Mouse (Mus musculus): ENCODE results near the gene Zcchc13. TPM values are rescaled to one million over a fixed set of nuclear protein-coding genes. Genes with fewer than 3 reads are reported as not detected.
A peak's percentile ranks its signal among the peaks of the same experiment; 100 is the strongest.
"Not testable (repeated sequence)": the region's sequence is repeated elsewhere in the genome, so short reads cannot be mapped to it uniquely, and the experiment has no call there.

Gene Zcchc13
- polyA plus RNA-seq, 1 experiment from 2014 or later: not detected

DNA sequence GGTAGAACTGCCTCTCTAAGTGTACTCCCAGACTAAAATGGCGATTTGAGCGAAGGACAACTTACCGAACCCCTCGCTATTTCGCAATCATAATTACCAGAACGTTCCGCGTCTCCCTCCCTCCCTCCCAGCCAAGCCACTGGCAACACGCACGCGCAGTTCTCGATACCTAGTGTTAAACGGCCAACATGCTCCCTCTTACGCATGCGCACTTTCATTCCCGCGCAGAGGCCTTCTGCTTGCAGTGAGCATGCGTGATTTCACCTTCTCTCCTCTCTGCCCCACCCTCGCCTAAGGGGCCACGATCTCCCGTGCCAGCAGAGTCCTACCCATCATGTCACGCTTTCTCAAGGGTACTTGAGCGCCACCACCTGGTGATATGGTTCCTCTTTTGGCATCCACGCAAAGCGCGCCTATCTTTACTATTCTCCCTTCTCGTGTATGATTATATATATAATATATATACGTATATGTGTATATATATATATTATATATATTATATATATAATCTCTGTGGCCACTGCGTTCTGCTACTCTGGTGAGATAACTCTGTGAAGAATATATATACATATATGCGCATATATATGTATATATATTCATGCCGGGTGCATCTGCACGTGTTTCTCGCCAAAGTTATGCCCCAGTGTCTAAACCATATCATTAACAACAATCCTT is 8.0 kb upstream of the Zcchc13 start:
- Histone ChIP-seq H3K79me2 (ENCODE audit: inconsistent target) (peaks cover 27% of the 10 kb centered on the region), H3K4me3 (ENCODE audit: inconsistent target) (peak overlapping the region; percentile 47), H3K27ac (peak overlapping the region; percentile 93), H3K36me3 (ENCODE audit: inconsistent target) (no peaks in the 10 kb centered on the region)
- WGBS (ENCODE audit: missing documents): 0% methylated on average over 30 of the region's 33 CpGs

GRCm38 (mm10) chrX:103622935-103623280 is 7.5 kb upstream of the Zcchc13 start:
- H3K79me2 ChIP-seq (ENCODE audit: inconsistent target): peaks cover 26% of the 10 kb centered on the region
- 11% methylated on average over 12 of the region's 13 CpGs for WGBS (ENCODE audit: missing documents)
- H3K36me3 ChIP-seq (ENCODE audit: inconsistent target): no peaks in the 10 kb centered on the region
- H3K27ac ChIP-seq: peak overlapping the region; percentile 35
- H3K4me3 ChIP-seq (ENCODE audit: inconsistent target): peak overlapping the region; percentile 47

- peak overlapping the region; percentile 35 for H3K27ac ChIP-seq
- WGBS (ENCODE audit: missing documents): 3% methylated on average over 28 of the region's 28 CpGs
- H3K4me3 ChIP-seq (ENCODE audit: inconsistent target): peak overlapping the region; percentile 47
- H3K36me3 ChIP-seq (ENCODE audit: inconsistent target): no peaks in the 10 kb centered on the region
- peaks cover 21% of the 10 kb centered on the region for H3K79me2 ChIP-seq (ENCODE audit: inconsistent target)
These were observed 7.0 kb upstream of the Zcchc13 start for GRCm38 (mm10) chrX:103623411-103623845.

DNA sequence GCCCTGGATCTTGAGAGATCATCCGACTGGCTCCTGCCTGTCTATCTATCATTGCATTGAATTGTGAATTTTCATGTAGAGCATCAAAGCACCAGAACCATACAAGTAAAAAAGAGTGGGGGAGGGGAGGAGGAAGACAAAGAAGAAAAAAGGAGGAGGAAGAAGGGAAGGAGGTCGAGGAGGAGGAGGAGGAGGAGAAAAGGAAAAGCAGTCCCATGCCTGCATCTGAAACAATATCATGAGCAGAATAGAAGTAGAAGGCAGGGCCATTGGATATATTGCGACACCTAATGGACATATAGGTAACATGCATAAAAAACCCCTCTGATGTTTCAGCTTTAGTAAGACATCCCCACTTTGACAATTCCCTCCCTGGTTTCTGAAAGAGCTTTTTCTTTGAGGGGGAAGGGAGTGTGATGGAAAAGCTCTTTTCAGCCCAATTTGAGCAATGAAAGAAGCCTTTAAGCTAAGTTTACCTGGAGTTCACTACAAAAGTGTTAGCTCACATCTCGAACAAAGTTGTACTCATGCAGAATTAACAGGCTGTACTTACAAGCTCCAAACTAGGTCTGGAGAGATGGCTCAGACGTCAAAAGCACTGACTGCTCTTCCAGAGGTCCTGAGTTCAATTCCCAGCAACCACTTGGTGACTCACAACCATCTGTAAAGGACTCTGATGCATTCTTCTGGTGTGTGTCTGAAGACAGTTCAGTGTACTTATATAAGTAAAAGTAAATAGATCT is 5.8 kb upstream of the Zcchc13 start:
- Histone ChIP-seq H3K36me3 (ENCODE audit: inconsistent target) (no peaks in the 10 kb centered on the region), H3K79me2 (ENCODE audit: inconsistent target) (peaks cover 10% of the 10 kb centered on the region), H3K27ac (no peak overlapping the region), H3K4me3 (ENCODE audit: inconsistent target) (no peak overlapping the region)
- 39% methylated on average over 5 of the region's 5 CpGs for WGBS (ENCODE audit: missing documents)

DNA sequence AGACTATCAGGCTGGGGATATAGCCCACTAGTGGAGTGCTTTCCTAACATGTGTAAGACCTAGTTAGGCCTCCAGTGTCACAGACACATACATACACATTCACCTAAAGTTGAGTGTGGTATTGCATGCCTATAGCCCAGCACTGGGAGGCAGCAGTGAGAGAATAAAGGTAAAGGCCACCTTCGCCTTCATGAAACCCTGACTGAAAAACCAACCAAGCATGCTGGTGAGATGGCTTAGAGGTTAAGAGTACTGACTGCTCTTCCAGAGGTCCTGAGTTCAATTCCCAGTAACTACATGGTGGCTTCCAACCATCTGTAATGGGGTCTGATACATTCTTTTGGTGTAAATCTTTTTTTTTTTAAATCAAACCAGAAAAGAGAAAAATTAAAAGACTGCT is 1.5 kb upstream of the Zcchc13 start:
- Histone ChIP-seq H3K4me3 (ENCODE audit: inconsistent target) (no peak overlapping the region), H3K27ac (no peak overlapping the region), H3K36me3 (ENCODE audit: inconsistent target) (no peaks in the 10 kb centered on the region), H3K79me2 (ENCODE audit: inconsistent target) (no peaks in the 10 kb centered on the region)
- 50% methylated on average over 1 of the region's 1 CpGs for WGBS (ENCODE audit: missing documents)

DNA sequence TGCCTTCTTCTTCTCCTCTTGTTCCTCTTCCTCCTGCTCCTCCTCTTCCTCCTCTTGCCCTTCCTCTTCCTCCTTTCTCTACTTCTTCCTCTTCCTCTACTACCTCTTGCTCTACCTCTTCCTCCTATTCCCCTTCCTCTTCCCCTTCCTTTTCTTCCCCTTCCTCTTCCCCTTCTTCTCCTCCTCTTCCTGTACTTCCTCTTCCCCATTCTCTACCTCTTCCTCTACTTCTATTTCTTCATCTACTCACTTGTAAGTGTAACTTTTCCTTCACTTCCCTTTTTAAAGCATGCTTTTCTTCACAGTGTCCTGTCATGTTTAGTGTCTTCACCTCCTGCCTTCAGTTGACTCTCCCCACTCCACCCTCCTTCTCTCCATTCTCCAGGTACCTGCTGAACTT is 3.5 kb downstream of the Zcchc13 start:
- H3K79me2 ChIP-seq (ENCODE audit: inconsistent target): no peaks in the 10 kb centered on the region

GRCm38 (mm10) chrX:103636021-103636420 is 5.6 kb downstream of the Zcchc13 start:
- no peak overlapping the region for H3K4me3 ChIP-seq (ENCODE audit: inconsistent target)
- H3K36me3 ChIP-seq (ENCODE audit: inconsistent target): no peaks in the 10 kb centered on the region
- no peak overlapping the region for H3K27ac ChIP-seq
- no peaks in the 10 kb centered on the region for H3K79me2 ChIP-seq (ENCODE audit: inconsistent target)

More for the DNA sequence above, 3.5 kb downstream of the Zcchc13 start:
- no peaks in the 10 kb centered on the region for H3K36me3 ChIP-seq (ENCODE audit: inconsistent target)
- no peak overlapping the region for H3K27ac ChIP-seq
- no peak overlapping the region for H3K4me3 ChIP-seq (ENCODE audit: inconsistent target)

- H3K36me3 ChIP-seq (ENCODE audit: inconsistent target): no peaks in the 10 kb centered on the region
- WGBS (ENCODE audit: missing documents): 90% methylated on average over 5 of the region's 5 CpGs
- no peak overlapping the region for H3K4me3 ChIP-seq (ENCODE audit: inconsistent target)
- no peak overlapping the region for H3K27ac ChIP-seq
- no peaks in the 10 kb centered on the region for H3K79me2 ChIP-seq (ENCODE audit: inconsistent target)
These were observed 8.2 kb downstream of the Zcchc13 start for GRCm38 (mm10) chrX:103638566-103638965.

GRCm38 (mm10) chrX:103644301-103644700 is 13.9 kb downstream of the Zcchc13 start:
- no peak overlapping the region for H3K4me3 ChIP-seq (ENCODE audit: inconsistent target)
- no peak overlapping the region for H3K27ac ChIP-seq
- H3K36me3 ChIP-seq (ENCODE audit: inconsistent target): no peaks in the 10 kb centered on the region
- WGBS (ENCODE audit: missing documents): 78% methylated on average over 1 of the region's 1 CpGs
- H3K79me2 ChIP-seq (ENCODE audit: inconsistent target): no peaks in the 10 kb centered on the region

- no peak overlapping the region for H3K27ac ChIP-seq
- 43% methylated on average over 1 of the region's 1 CpGs for WGBS (ENCODE audit: missing documents)
- no peaks in the 10 kb centered on the region for H3K36me3 ChIP-seq (ENCODE audit: inconsistent target)
- H3K79me2 ChIP-seq (ENCODE audit: inconsistent target): no peaks in the 10 kb centered on the region
- no peak overlapping the region for H3K4me3 ChIP-seq (ENCODE audit: inconsistent target)
These were observed 21.7 kb downstream of the Zcchc13 start for GRCm38 (mm10) chrX:103652048-103652447.

DNA sequence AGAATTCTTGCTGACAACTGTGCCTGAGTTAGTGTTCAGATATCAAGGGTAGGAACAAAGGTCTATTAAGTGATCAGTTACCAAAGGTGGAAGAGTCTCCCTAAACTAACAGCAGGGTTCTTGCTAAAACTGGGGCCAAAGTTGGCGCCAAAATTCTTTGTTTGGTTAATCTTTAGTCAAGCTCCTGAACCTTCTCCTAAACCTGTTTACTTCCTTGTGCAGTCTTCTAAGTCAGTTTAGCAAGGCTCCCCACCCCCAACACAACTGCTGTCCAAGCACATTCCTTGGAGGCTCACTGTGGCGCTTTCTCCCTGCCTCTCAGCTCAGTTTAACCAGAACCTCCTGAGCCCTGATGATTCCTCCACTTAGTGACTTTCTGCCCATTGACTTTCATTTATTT is 22.6 kb downstream of the Zcchc13 start:
- Histone ChIP-seq H3K4me3 (ENCODE audit: inconsistent target) (no peak overlapping the region), H3K36me3 (ENCODE audit: inconsistent target) (no peaks in the 10 kb centered on the region), H3K27ac (no peak overlapping the region), H3K79me2 (ENCODE audit: inconsistent target) (no peaks in the 10 kb centered on the region)
- WGBS (ENCODE audit: missing documents): 69% methylated on average over 2 of the region's 2 CpGs

DNA sequence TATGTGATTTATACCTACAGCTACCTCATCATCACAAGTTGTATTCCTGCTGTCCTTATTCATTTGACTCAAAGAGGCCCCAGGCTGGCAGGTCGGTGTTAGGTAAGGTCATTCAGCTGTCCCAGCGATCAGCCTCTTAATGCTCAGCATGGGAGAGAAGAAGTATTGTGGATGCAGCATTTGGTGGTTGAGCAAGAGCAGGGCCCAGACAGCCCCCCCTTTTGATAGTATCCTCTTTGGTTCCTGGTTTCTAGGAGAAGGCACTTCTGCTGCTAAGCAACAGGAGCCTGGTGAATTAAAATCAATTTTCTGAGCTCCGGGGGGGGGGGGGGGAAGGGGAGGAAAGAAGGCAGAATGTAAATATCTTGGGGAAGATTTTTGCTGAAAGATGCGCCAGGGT is 28.6 kb downstream of the Zcchc13 start:
- WGBS (ENCODE audit: missing documents): 81% methylated on average over 4 of the region's 4 CpGs

DNA sequence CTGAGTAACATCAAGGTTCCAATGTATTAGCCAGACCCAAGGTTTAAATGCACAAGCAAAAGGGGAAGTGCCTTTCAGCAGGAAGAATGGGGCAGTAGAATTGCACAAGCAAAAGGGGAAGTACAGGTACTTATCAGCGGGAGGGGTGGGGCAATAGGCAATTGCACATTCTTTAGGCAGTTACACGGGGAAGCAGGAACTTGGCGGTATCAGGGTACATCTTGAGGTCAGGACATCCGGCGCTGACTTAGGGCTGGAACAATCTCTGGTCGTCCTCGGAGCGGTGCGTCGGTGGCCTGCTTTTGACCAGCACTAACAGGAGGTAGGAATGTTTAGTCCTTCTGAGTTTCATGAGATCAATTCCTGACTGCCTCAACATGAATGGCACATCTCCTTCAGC is 34.1 kb downstream of the Zcchc13 start:
- H3K79me2 ChIP-seq (ENCODE audit: inconsistent target); H3K27ac ChIP-seq; H3K4me3 ChIP-seq (ENCODE audit: inconsistent target); H3K36me3 ChIP-seq (ENCODE audit: inconsistent target): not testable (repeated sequence)
- 69% methylated on average over 10 of the region's 10 CpGs for WGBS (ENCODE audit: missing documents)

More for the DNA sequence above, 28.6 kb downstream of the Zcchc13 start:
- H3K36me3 ChIP-seq (ENCODE audit: inconsistent target): no peaks in the 10 kb centered on the region
- H3K79me2 ChIP-seq (ENCODE audit: inconsistent target): no peaks in the 10 kb centered on the region
- no peak overlapping the region for H3K4me3 ChIP-seq (ENCODE audit: inconsistent target)
- no peak overlapping the region for H3K27ac ChIP-seq

GRCm38 (mm10) chrX:103670245-103670644 is 39.9 kb downstream of the Zcchc13 start:
- Histone ChIP-seq H3K27ac (no peak overlapping the region), H3K4me3 (ENCODE audit: inconsistent target) (no peak overlapping the region), H3K79me2 (ENCODE audit: inconsistent target) (no peaks in the 10 kb centered on the region), H3K36me3 (ENCODE audit: inconsistent target) (no peaks in the 10 kb centered on the region)

- Histone ChIP-seq H3K4me3 (ENCODE audit: inconsistent target) (no peak overlapping the region), H3K36me3 (ENCODE audit: inconsistent target) (no peaks in the 10 kb centered on the region), H3K27ac (no peak overlapping the region), H3K79me2 (ENCODE audit: inconsistent target) (no peaks in the 10 kb centered on the region)
- 81% methylated on average over 3 of the region's 3 CpGs for WGBS (ENCODE audit: missing documents)
These were observed 43.4 kb downstream of the Zcchc13 start for GRCm38 (mm10) chrX:103673761-103674160.
